8 mouse cellular contexts compared by ENCODE assay signal in genomic region chr9:107624539-107624938, GRCm38 (mm10). TPM values are rescaled to one million over a fixed set of nuclear protein-coding genes. Genes with fewer than 3 reads are reported as not detected.
DNase-seq lines count a peak whose midpoint lies in the region; ATAC-seq lines count a peak whose summit lies in the region.

No protein-coding gene starts in this region.

- H3K9ac ChIP-seq in embryonic facial prominence, embryonic 13.5 days: peak overlapping the region; percentile 32; the same call in 1 of the 2 replicates

- 72% methylated on average over 5 of the region's 5 CpGs for WGBS in embryonic facial prominence, embryonic 13.5 days

- H3K4me2 ChIP-seq in embryonic facial prominence, embryonic 13.5 days: no peak overlapping the region

- H3K9me3 ChIP-seq in embryonic facial prominence, embryonic 13.5 days: no peaks in the 10 kb centered on the region

- intact Hi-C loops in heart, postnatal 14 days (cut with DNase I): no loop called here

- DNase-seq in heart, adult 18-20 months: peak; percentile 69 to 89
- no peak for DNase-seq in heart, postnatal 14 days
- peak; percentile 86 for DNase-seq in lung, postnatal 36 days
- peak; percentile 69 for DNase-seq in thymus, postnatal 25 days
- DNase-seq in right cerebral cortex, postnatal 10 days (ENCODE audit: low spot score in 2 of 2): no peak
- no peak for DNase-seq in ovary, postnatal 10 days (ENCODE audit: low spot score)

- no peak for ATAC-seq in embryonic facial prominence, embryonic 13.5 days (ENCODE audit: insufficient number of reproducible peaks, insufficient read depth, low FRiP score, low TSS enrichment, low read depth)
- peak; percentile 93 for ATAC-seq in inflammation-experienced regulatory T-cells, adult 6 months

- H3K27me3 ChIP-seq in embryonic facial prominence, embryonic 13.5 days: no peaks in the 10 kb centered on the region

- H3K27ac ChIP-seq in embryonic facial prominence, embryonic 13.5 days: peak overlapping the region; percentile 91; the same call in 1 of the 2 replicates

- no peak overlapping the region for H3K4me3 ChIP-seq in embryonic facial prominence, embryonic 13.5 days

- peaks cover 49% of the 10 kb centered on the region for H3K4me1 ChIP-seq in embryonic facial prominence, embryonic 13.5 days

- H3K36me3 ChIP-seq in embryonic facial prominence, embryonic 13.5 days: peaks cover 70% of the 10 kb centered on the region

RNA-seq across cellular contexts. Expression of gene Gnai2, which starts 10.6 kb away (rescaled TPM):
- total RNA-seq in heart, adult 18-20 months (2021): 100 to 1,000 TPM; 241 to 253 TPM
- 100 to 1,000 TPM; 318 to 327 TPM for total RNA-seq in heart, postnatal 14 days (2021)
- polyA plus RNA-seq in embryonic facial prominence, embryonic 13.5 days (2015; fragmentation: Nextera tagmentation; extraction: Ambion mirVana): 446 and 470 TPM in 2 replicates
- polyA plus RNA-seq in inflammation-experienced regulatory T-cells, adult 6 months (2017; shearing (Covaris generic)): 100 to 1,000 TPM; 136 to 264 (median 154) TPM

RNA-seq across cellular contexts. Expression of gene Sema3b, which starts 15.5 kb away (rescaled TPM):
- total RNA-seq in heart, adult 18-20 months (2021): 10 to 100 TPM; 20.4 to 22.9 TPM
- total RNA-seq in heart, postnatal 14 days (2021): 10 to 100 TPM; 11.3 to 12.1 TPM
- 8.4 and 8.6 TPM in 2 replicates for polyA plus RNA-seq in embryonic facial prominence, embryonic 13.5 days (2015; fragmentation: Nextera tagmentation; extraction: Ambion mirVana)
- polyA plus RNA-seq in inflammation-experienced regulatory T-cells, adult 6 months (2017; shearing (Covaris generic)): not detected

RNA-seq across cellular contexts. Expression of gene Ifrd2, which starts 37.1 kb away (rescaled TPM):
- total RNA-seq in heart, adult 18-20 months (2021): 10 to 100 TPM; 48.5 to 48.8 TPM
- 10 to 100 TPM; 36.7 to 47.1 TPM for total RNA-seq in heart, postnatal 14 days (2021)
- polyA plus RNA-seq in embryonic facial prominence, embryonic 13.5 days (2015; fragmentation: Nextera tagmentation; extraction: Ambion mirVana): 39.3 and 54.2 TPM in 2 replicates
- polyA plus RNA-seq in inflammation-experienced regulatory T-cells, adult 6 months (2017; shearing (Covaris generic)): 10 to 100 TPM; 13.7 to 32.0 (median 31.7) TPM

RNA-seq across cellular contexts. Expression of gene Hyal3, which starts 43.9 kb away (rescaled TPM):
- under 1 TPM; 0.28 to 0.37 TPM for total RNA-seq in heart, adult 18-20 months (2021)
- total RNA-seq in heart, postnatal 14 days (2021): under 1 TPM; 0.31 to 0.49 TPM
- polyA plus RNA-seq in embryonic facial prominence, embryonic 13.5 days (2015; fragmentation: Nextera tagmentation; extraction: Ambion mirVana): 1.6 and 2.8 TPM in 2 replicates
- polyA plus RNA-seq in inflammation-experienced regulatory T-cells, adult 6 months (2017; shearing (Covaris generic)): 1 to 10 TPM in 1 of 3 experiments, under 1 TPM in 2; 0.59 to 1.7 (median 0.94) TPM

RNA-seq across cellular contexts. Expression of gene Slc38a3, which starts 44.8 kb away (rescaled TPM):
- total RNA-seq in heart, adult 18-20 months (2021): 10 to 100 TPM; 48.3 to 61.0 TPM
- 10 to 100 TPM; 48.6 to 53.3 TPM for total RNA-seq in heart, postnatal 14 days (2021)
- polyA plus RNA-seq in embryonic facial prominence, embryonic 13.5 days (2015; fragmentation: Nextera tagmentation; extraction: Ambion mirVana): 3.4 and 4.1 TPM in 2 replicates
- polyA plus RNA-seq in inflammation-experienced regulatory T-cells, adult 6 months (2017; shearing (Covaris generic)): not detected

Comparison
In these comparisons a context has a peak if more than half of its experiments do, and no peak if none do; other contexts are left out.
1. DNase-seq: peak in heart, adult 18-20 months (2 of 2), lung, postnatal 36 days (single experiment) and thymus, postnatal 25 days (single experiment); none in heart, postnatal 14 days (0 of 2), right cerebral cortex, postnatal 10 days (0 of 2) and ovary, postnatal 10 days (single experiment).